Mouse (Mus musculus) cerebellum, adult 11-12 months (tissue): Measurements from ENCODE around the gene Gdpd1.
"Not testable (repeated sequence)": the region's sequence is repeated elsewhere in the genome, so short reads cannot be mapped to it uniquely, and the experiment has no call there.

ENCODE experiments used
- DNase-seq: peaks from one replicate; pipeline ENCODE4 v3.0.0; 2022

The Gdpd1 gene

DNA sequence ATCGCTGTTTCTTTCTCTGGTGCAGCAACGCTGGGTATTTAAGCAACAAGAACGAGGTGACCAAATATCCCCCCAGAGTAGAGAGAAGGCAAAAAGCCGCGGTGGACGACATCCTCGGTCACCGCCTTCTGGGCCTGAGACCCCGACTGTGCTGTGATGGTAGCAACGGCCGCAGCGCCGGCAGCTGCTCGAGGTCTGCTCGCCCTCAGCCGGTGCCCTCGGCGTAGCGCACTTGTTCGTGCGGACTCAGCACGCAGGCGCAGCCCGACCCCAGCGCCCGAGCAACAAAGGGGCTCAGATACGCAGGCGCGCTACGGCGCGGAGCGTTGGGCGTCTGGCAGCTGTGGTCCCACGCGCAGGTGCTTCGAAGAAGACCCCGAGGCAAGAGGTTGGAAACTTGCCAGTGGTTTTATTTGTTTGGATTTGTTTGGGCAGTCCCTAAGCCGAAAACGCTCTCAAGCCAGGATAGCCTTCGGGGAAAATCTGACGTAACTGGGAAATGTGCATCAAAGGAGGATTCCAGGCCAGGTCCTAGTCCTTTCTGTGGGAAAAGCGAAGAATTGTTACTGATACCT lies at the start of gene Gdpd1:
Gene Gdpd1 (minus strand): TSS at position 197 of the 575 bp plus-strand sequence.
- peak; percentile 90 for DNase-seq

DNA sequence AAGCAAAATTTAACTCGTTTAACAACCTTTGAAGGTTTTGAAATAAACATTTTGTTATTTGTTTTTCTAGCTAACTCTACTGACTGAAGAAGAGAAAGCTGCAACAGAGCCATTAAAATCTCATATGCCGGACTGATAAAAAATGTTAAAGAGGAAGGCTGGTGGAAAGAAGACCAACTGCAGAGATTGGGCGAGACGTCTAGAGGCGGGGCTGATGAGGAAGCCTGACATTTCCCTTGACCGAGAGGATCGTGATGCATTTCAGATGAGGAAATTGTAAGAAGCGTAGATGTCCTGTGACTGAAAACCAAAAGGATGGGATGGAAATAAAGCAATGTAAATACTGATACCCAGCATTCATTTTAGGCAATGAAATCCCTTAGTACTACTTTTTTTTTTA lies 48.0 kb upstream of the Gdpd1 start:
- no peak for DNase-seq

GRCm38 (mm10) chr11:87110172-87110909 lies 36.5 kb upstream of the Gdpd1 start:
- no peak for DNase-seq

DNA sequence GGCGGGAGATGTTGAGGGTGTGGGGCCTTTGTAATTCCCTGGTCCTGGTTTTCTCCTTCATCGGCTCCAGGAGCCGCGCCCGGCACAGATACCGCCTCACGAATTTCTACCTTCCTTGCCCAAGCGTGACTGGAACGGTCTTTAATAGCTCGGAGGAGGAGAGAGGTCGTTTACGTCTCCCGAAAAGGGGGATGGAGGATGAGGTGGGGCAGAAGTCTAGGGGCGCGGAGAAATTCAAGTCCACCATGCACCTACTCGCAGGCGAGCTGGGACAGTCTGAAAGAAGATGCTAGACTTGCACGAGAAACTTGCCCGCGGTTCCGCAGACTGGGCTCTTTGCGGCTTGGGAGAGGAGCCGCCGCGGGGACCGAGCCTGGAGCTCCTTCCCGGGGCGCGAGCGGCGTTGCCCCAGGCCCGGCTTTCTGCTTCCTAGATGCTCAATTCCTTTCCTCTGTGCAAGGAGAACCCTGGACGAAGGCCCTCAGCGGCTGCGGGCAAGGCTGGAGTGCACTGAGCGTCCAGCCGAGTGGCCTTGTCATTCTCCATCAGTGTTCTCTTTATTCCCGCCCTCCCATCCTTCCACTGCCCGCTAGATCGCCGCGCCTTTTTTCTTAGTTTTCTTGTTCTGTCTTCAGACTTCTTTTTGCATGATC lies 35.8 kb upstream of the Gdpd1 start:
- DNase-seq = no peak

DNA sequence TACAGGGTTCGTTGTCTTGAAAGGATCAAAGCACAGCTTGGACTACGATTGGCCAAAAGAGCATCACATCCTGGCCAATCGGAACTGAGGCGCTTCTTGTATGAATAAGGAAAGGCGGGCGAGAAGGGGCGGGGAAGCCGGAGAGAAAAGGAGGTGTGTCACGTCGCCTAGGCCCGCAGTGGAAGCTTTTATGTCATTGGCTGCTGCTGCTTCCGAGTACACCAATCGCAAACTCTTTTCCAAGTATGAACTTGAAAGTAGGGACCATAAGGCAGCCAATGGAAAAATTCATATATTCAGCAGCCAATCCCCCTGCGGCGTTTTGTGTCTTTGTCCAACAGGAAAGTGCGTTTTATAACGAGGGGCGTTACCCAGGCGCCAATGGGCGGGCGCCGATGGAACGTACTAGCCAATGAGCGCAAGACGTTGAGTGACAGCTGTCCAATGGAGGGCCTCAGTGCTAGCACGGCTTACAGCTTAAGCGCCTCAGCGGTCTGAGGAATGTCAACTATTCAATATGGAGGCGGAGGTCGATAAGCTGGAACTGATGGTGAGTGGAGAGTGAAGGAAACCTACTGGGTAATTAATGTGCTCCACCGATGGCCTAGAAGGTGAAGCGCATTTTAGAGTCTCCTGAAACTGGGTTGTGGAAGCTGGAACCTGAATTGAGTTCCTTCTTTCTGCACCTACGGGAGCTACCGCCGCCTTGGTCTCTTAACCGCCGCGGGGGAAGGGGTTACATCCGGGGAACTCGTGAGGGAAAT lies 35.1 kb upstream of the Gdpd1 start, which contains the start of gene Ska2:
Gene Ska2 (plus strand): TSS at position 480 of the 764 bp plus-strand sequence.
- DNase-seq = peak; percentile 99

- DNase-seq = no peak
Observed at GRCm38 (mm10) chr11:87108409-87108754, 34.5 kb upstream of the Gdpd1 start, which contains the start of gene Prr11. Gene Prr11, minus strand, starts transcription at chr11:87108708.

- no peak for DNase-seq
Observed at GRCm38 (mm10) chr11:87087142-87087541, 13.3 kb upstream of the Gdpd1 start.

DNA sequence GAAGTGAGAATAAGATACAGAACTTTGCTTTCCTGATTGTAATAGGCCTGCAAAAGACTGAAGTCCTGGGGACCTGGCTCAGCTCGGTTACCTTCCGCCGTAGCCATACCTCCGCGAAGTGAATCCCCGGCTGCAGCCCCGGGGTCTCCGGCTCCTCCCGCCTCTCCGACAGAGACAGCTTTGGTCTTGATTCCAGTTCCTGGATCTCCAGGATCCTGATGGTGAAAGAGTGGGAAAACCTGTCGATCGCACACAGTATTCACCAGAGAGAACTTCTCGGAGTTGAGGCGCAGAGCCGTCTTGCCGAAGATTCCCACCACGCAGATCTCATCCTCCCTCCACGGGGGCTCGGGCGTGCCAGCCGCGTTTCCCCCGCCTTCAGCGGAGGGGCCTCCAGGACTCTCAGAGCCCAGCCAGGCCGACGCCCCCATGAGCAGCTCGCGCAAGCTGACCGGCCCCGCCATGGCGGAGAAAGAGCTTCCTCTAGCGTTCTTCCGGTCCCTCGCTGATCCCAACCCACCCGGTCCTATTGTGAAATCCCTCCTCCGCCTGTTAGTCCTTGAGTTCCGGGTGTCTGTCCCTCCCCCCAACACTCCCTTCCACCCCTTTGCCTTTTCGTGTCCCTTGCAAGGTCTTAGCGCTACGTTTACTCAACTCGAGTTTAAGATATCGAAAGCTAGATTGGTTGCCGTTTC lies 12.6 kb upstream of the Gdpd1 start, which contains the start of gene Smg8:
Gene Smg8 (minus strand): TSS at position 485 of the 695 bp plus-strand sequence.
- DNase-seq = peak; percentile 73

DNA sequence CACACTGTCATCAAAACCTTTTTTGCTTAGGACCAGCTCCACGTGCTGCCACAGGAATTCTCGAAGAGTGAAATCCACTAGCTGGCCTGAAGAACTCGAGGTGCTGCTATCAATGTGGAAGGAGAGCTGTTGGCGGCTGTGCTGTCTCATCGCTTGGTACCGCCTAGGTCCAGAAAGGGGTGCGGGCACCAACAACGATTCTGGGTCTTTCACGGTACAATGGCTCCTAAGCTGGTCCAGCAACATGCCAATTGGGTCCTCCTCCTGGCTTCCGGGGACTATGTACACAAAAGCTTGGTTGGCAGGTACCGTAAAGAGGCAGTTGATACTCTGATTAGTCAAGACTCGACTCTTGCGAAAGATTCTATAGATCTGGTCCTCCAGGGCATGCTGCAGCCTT lies 11.6 kb upstream of the Gdpd1 start:
- DNase-seq = no peak

- no peak for DNase-seq
Observed at GRCm38 (mm10) chr11:87083712-87084111, 9.8 kb upstream of the Gdpd1 start.

DNA sequence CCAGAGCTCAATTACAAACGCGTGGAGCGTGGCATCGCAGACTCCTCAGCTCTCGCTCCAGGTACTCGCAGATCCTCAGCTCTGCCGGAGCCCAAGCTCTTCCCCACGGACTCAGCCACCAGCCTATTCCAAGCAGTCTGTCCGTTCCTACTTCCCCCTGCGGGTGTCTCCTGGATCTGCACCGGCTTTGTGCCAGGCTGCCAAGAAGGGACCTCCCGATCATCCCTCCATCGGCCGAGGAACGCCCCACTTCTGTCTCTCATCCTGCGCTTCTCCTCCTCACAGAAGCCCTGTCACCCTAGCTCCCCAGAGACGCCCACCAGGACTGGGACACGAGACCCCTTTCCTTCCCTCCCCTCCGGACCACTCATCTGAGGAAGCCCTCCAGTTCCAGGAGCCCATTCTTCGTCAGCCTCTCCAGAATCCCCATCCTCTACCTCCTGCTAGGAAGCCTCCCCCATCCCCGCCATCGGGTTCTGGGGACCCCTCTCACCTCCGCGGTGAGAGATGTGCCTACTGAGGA lies 458 bp downstream of the Gdpd1 start:
- DNase-seq = peak; percentile 79

GRCm38 (mm10) chr11:87062087-87062486 lies 11.8 kb downstream of the Gdpd1 start:
- no peak for DNase-seq

GRCm38 (mm10) chr11:87060410-87060809 lies 13.5 kb downstream of the Gdpd1 start:
- no peak for DNase-seq

DNA sequence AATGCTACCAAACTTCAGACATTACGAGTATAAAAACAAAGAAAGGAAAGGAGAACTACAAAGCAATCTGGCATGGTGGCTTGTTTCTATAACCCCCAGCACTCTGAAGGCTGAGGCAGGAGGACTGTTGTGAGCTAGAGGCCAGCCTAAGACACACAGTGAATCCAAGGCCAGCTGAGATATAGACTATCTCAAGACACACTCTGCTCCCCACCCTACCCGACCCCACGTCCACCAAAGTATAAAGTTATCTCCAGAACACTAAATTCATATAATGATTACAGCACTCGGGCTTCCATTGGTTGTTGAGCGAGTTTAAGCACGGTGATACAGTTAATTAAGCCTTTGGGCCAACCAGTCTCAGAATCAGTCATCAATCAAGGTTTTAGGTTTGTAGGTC lies 17.6 kb downstream of the Gdpd1 start:
- DNase-seq = no peak

DNA sequence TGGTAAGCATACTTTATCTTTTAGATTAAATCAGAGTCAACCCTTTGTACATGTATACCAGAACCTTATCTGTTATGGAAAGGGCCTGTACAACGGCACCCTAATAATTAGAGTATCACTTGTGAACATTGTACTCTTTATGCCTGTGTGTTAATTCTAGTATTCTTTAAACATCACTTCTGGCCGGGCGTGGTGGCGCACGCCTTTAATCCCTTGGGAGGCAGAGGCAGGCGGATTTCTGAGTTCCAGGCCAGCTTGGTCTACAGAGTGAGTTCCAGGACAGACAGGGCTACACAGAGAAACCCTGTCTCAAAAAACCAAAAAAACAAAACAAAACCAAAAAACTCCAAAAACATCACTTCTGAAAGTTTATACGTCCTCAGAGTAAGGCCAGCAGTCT lies 25.0 kb downstream of the Gdpd1 start:
- not testable (repeated sequence) for DNase-seq

- no peak for DNase-seq
Observed at GRCm38 (mm10) chr11:87046968-87047367, 26.9 kb downstream of the Gdpd1 start.

- no peak for DNase-seq
Observed at GRCm38 (mm10) chr11:87043052-87043451, 30.8 kb downstream of the Gdpd1 start.

- DNase-seq = no peak
Observed at GRCm38 (mm10) chr11:87039307-87039963, 34.4 kb downstream of the Gdpd1 start.

DNA sequence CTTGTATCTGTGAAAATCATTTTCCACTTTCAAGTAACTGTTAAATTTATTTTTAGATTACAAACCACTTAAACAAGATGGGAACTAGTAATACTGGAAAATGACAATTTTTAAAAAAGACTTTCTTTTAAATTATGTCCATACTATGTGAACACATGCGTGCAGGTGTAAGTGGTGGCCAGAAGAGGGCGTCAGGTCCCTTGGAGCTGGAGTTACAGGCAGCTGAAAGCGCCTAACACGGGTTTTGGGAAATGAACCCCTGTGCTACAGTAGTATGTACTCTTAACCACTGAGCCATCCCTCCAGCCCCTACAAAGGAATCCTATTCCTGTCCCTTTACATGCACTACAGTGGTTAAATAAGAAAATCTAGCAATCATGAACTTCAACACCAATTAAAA lies 37.7 kb downstream of the Gdpd1 start:
- DNase-seq = no peak

DNA sequence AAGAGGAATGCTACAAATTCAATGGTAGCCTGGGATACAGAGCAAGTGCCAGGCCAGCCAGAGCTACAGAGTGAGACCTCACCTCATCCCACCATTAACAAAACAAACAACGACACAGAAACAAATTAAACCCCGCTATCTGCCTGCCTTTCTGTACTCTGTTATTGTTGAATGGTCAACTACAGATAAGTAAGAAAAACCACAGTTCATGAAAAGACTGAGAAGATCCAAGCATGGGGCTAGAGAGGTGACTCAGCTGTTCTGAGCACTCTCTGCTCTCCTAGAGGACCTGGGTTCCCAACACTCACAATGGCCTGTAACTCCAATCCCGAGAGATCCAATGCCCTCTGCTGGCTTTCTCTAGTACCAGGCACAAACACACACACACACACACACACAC lies 45.6 kb downstream of the Gdpd1 start:
- no peak for DNase-seq

DNA sequence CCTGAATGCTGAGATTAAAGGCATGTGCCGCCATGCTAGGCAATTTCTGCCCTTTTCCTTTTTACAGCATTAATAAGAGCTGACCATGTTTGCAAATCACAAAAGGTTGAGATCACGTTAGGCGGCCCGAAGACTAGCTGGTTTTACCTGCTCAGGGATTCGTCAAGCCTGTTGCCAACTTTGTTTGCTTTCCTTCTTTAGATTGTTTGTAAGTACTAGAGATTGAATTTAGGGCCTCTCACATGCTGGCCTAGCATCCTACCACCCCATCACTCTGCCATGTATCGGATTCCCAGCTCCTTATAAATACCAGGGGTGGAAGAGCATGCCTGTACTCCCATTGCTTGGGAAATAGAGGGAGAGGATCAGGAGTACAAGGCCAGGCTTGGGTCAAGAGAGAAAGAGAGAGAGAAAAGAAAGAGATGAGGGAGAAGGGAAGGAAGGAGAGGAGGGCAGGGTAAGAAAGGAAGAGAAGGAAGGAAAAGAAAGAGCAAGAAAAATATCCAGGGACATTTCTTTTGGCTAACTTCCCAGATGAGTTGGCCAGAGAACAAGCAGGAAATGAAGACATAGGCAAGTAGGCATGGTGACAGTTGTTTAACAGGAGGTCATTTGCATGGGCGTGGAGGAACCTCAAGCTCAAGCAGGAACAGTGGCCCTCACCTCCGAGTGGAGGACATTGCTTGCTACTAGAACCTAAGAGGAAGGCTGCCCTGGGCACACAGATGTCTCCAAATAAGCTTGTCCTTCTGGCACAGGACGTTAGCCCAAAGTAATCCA lies 47.6 kb downstream of the Gdpd1 start:
- no peak for DNase-seq
